Mouse (Mus musculus) C2C12 (cell line): Measurements from ENCODE around the gene Olfr509. TPM values are rescaled to one million over a fixed set of nuclear protein-coding genes. Genes with fewer than 3 reads are reported as not detected.

Source experiments
- H3K27me3 ChIP-seq: one replicate; pipeline ENCODE4 v1.6.1; 2011; ENCODE audit not compliant: control insufficient read depth, insufficient read depth, insufficient read length
- H3K36me3 ChIP-seq: one replicate; pipeline ENCODE4 v1.6.1; 2011; ENCODE audit not compliant: control insufficient read depth, insufficient read depth
- H3K4me3 ChIP-seq: one replicate; pipeline ENCODE4 v1.5.1; 2011; ENCODE audit warnings: mild to moderate bottlenecking, control low read depth; ENCODE audit not compliant: poor library complexity, insufficient read depth, severe bottlenecking
- H3K79me2 ChIP-seq: one replicate; pipeline ENCODE4 v1.6.1; 2011; ENCODE audit not compliant: control insufficient read depth, insufficient read depth
- H3K79me3 ChIP-seq: one replicate; pipeline ENCODE4 v1.6.1; 2011; ENCODE audit warnings: low read depth, control low read depth
- H3ac ChIP-seq: one replicate; pipeline ENCODE3; 2011; ENCODE audit warnings: low read depth; ENCODE audit not compliant: control insufficient read depth, insufficient read length
- CEBPB ChIP-seq: IDR thresholded peaks from one replicate; pipeline ENCODE4 v1.6.1; 2011; ENCODE audit warnings: low read depth, mild to moderate bottlenecking, control low read depth, moderate library complexity
- CTCF ChIP-seq: IDR thresholded peaks from one replicate; pipeline ENCODE4 v1.5.1; 2011; ENCODE audit not compliant: control insufficient read depth, insufficient read depth, insufficient read length
- FOSL1 ChIP-seq: IDR thresholded peaks from one replicate; pipeline ENCODE4 v1.8.0; 2011; ENCODE audit warnings: mild to moderate bottlenecking, low read length; ENCODE audit not compliant: poor library complexity, insufficient read depth, severe bottlenecking
- MAX ChIP-seq: IDR thresholded peaks from one replicate; pipeline ENCODE4 v1.6.1; 2011; ENCODE audit warnings: mild to moderate bottlenecking, control low read depth
- MYOD1 ChIP-seq: IDR thresholded peaks from one replicate; pipeline ENCODE4 v1.6.1; 2011; ENCODE audit warnings: low read depth; ENCODE audit not compliant: control insufficient read depth, insufficient read length
- MYOG ChIP-seq: IDR thresholded peaks from one replicate; pipeline ENCODE4 v1.6.1; 2011; ENCODE audit not compliant: control insufficient read depth, insufficient read length; ENCODE audit errors: extremely low read depth
- USF1 ChIP-seq: IDR thresholded peaks from one replicate; pipeline ENCODE4 v1.6.1; 2011; ENCODE audit warnings: low read depth, mild to moderate bottlenecking, control low read depth, moderate library complexity
- long read RNA-seq, 2 experiments: library from polyadenylated mRNA; unstranded; transcript quantifications; one replicate each; pipeline ENCODE4 v2.0.0; 2019 to 2020
- polyA plus RNA-seq: library from polyadenylated mRNA; unstranded; fragments of >200 nt; fragmentation: generic; extraction: Trizol; gene quantifications from one replicate; pipeline ENCODE4 v1.2.1, GENCODE M21; 2012; ENCODE audit warnings: missing spikeins

Gene Olfr509
- not detected for polyA plus RNA-seq
- long read RNA-seq, experiment 1: 0 reads
- long read RNA-seq, experiment 2: 0 reads

GRCm38 (mm10) chr7:108651806-108652205 lies at the start of gene Olfr509:
Olfr509 (minus strand) TSS chr7:108651906.
- no peak within 1 kb of the TSS for H3ac ChIP-seq
- H3K36me3 ChIP-seq: no peaks in the 10 kb centered on the region
- H3K27me3 ChIP-seq: no peaks in the 10 kb centered on the region
- no peak within 1 kb of the TSS for H3K4me3 ChIP-seq
- no peaks in the 10 kb centered on the region for H3K79me2 ChIP-seq
- no peak for TF ChIP-seq CEBPB
- TF ChIP-seq FOSL1: no peak
- no peak for TF ChIP-seq USF1
- TF ChIP-seq MAX: no peak
- no peak for TF ChIP-seq MYOG
- no peak for TF ChIP-seq MYOD1
- TF ChIP-seq CTCF: no peak
- no peaks in the 10 kb centered on the region for H3K79me3 ChIP-seq

GRCm38 (mm10) chr7:108678886-108679285 lies 27.2 kb upstream of the Olfr509 start:
- Histone ChIP-seq H3ac (no peak overlapping the region), H3K27me3 (no peaks in the 10 kb centered on the region), H3K4me3 (no peak overlapping the region), H3K36me3 (no peaks in the 10 kb centered on the region), H3K79me2 (no peaks in the 10 kb centered on the region), H3K79me3 (no peaks in the 10 kb centered on the region)
- TF ChIP-seq MAX (no peak), MYOG (no peak), USF1 (no peak), CEBPB (no peak), CTCF (no peak), MYOD1 (no peak), FOSL1 (no peak)

- Histone ChIP-seq H3ac (no peak overlapping the region), H3K4me3 (no peak overlapping the region), H3K79me2 (no peaks in the 10 kb centered on the region), H3K36me3 (no peaks in the 10 kb centered on the region), H3K27me3 (no peaks in the 10 kb centered on the region), H3K79me3 (no peaks in the 10 kb centered on the region)
- TF ChIP-seq CEBPB (no peak), MAX (no peak), MYOD1 (no peak), FOSL1 (no peak), USF1 (no peak), MYOG (no peak), CTCF (no peak)
Measured at GRCm38 (mm10) chr7:108671058-108671457, 19.4 kb upstream of the Olfr509 start.

GRCm38 (mm10) chr7:108666118-108666517 lies 14.4 kb upstream of the Olfr509 start, which contains the start of gene Olfr510:
Olfr510 (plus strand) TSS chr7:108666418.
- Histone ChIP-seq H3K27me3 (no peaks in the 10 kb centered on the region), H3ac (no peak within 1 kb of the TSS), H3K36me3 (no peaks in the 10 kb centered on the region), H3K79me3 (no peaks in the 10 kb centered on the region), H3K79me2 (no peaks in the 10 kb centered on the region), H3K4me3 (no peak within 1 kb of the TSS)
- TF ChIP-seq MYOD1 (no peak), CEBPB (no peak), FOSL1 (no peak), CTCF (no peak), MAX (no peak), USF1 (no peak), MYOG (no peak)

GRCm38 (mm10) chr7:108662419-108662818 lies 10.7 kb upstream of the Olfr509 start:
- TF ChIP-seq FOSL1 (no peak), MAX (no peak), MYOD1 (no peak), CEBPB (no peak), CTCF (no peak), USF1 (no peak), MYOG (no peak)
- Histone ChIP-seq H3K27me3 (no peaks in the 10 kb centered on the region), H3ac (no peak overlapping the region), H3K79me2 (no peaks in the 10 kb centered on the region), H3K36me3 (no peaks in the 10 kb centered on the region), H3K79me3 (no peaks in the 10 kb centered on the region), H3K4me3 (no peak overlapping the region)

GRCm38 (mm10) chr7:108629694-108630093 lies 22.0 kb downstream of the Olfr509 start, which contains the start of gene Olfr508:
Olfr508 (plus strand) TSS chr7:108629994.
- no peaks in the 10 kb centered on the region for H3K79me2 ChIP-seq
- no peaks in the 10 kb centered on the region for H3K27me3 ChIP-seq
- H3K79me3 ChIP-seq: no peaks in the 10 kb centered on the region
- H3ac ChIP-seq: no peak within 1 kb of the TSS
- no peaks in the 10 kb centered on the region for H3K36me3 ChIP-seq
- H3K4me3 ChIP-seq: no peak within 1 kb of the TSS
- TF ChIP-seq MYOG (no peak), USF1 (no peak), MAX (no peak), MYOD1 (no peak), CTCF (no peak), FOSL1 (no peak), CEBPB (no peak)
